Mouse (Mus musculus) heart, embryonic 15.5 days (tissue): ENCODE measurements around the gene Nkx6-2. TPM values are rescaled to one million over a fixed set of nuclear protein-coding genes. Genes with fewer than 3 reads are reported as not detected.

ENCODE experiments used
- ATAC-seq: fragments of 200-750 bp; cut with Nextera tagmentation; replicated peaks from 2 replicates; pipeline ENCODE4 v1.8.0; 2017; ENCODE audit warnings: low read depth, moderate TSS enrichment; ENCODE audit not compliant: insufficient number of reproducible peaks, insufficient read depth, low FRiP score
- H3K27ac ChIP-seq: fragments of 300-500 bp; sonication (generic); 2 replicates; pipeline ENCODE4 v1.5.1; 2015; ENCODE audit warnings: mild to moderate bottlenecking, inconsistent platforms
- H3K27me3 ChIP-seq: fragments of 300-500 bp; sonication (generic); 2 replicates; pipeline ENCODE4 v1.6.1; 2015; ENCODE audit warnings: inconsistent platforms
- H3K36me3 ChIP-seq: fragments of 300-500 bp; sonication (generic); 2 replicates; pipeline ENCODE4 v1.6.1; 2015; ENCODE audit warnings: mild to moderate bottlenecking, inconsistent platforms
- H3K4me1 ChIP-seq: fragments of 300-500 bp; sonication (generic); replicated peaks from 2 replicates; pipeline ENCODE4 v1.6.1; 2015; ENCODE audit warnings: inconsistent platforms
- H3K4me2 ChIP-seq: fragments of 300-500 bp; sonication (generic); 2 replicates; pipeline ENCODE4 v1.6.1; 2015; ENCODE audit warnings: inconsistent platforms, mild to moderate bottlenecking, moderate library complexity
- H3K4me3 ChIP-seq: fragments of 300-500 bp; sonication (generic); 2 replicates; pipeline ENCODE4 v1.5.1; 2015; ENCODE audit warnings: mild to moderate bottlenecking, inconsistent platforms
- H3K9ac ChIP-seq: fragments of 300-500 bp; sonication (generic); 2 replicates; pipeline ENCODE4 v1.6.1; 2015; ENCODE audit warnings: mild to moderate bottlenecking, inconsistent platforms
- H3K9me3 ChIP-seq: fragments of 300-500 bp; sonication (generic); replicated peaks from 2 replicates; pipeline ENCODE4 v1.6.1; 2016; ENCODE audit warnings: inconsistent platforms
- WGBS: fragments of 180-500 bp; shearing (Covaris S2); methylation state at CpG from one replicate; pipeline ENCODE4 v1.1.7; 2015; ENCODE audit warnings: mixed read lengths; 5-methylcytosine and 5-hydroxymethylcytosine counted together
- polyA plus RNA-seq: library from polyadenylated mRNA; unstranded; fragments of >200 nt; fragmentation: Nextera tagmentation; extraction: Ambion mirVana; gene quantifications from 2 replicates; pipeline ENCODE4 v1.2.1, GENCODE M21; 2015

Nkx6-2 gene
- polyA plus RNA-seq, 1 experiment from 2014 or later = 0.16 TPM

DNA sequence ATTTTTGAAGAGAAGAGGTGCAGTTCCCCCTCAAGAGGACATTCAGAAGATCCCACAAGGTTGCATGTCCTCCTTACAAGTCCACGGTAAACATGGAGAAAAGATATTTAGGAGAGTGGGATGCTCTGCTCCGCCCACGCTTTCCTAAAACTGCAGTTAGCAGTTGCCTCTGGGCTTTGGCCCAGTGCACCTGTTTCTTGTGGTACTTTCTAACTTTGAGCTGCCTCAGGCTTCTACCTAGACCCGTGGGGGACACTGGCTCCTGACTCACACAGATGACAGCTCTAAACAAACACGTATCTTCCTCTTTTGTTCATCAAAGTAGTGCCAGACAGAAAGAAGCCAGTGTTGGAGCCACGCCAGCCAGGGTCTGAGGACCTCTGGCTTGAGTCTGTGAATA lies 16.6 kb downstream of the Nkx6-2 start:
- Histone ChIP-seq H3K9me3 (no peaks in the 10 kb centered on the region), H3K27me3 (no peaks in the 10 kb centered on the region), H3K4me2 (no peak overlapping the region), H3K4me3 (no peak overlapping the region), H3K4me1 (peaks cover 21% of the 10 kb centered on the region), H3K27ac (no peak overlapping the region), H3K36me3 (peaks cover 42% of the 10 kb centered on the region), H3K9ac (no peak overlapping the region)
- 71% methylated on average over 6 of the region's 6 CpGs for WGBS
- ATAC-seq = no peak

DNA sequence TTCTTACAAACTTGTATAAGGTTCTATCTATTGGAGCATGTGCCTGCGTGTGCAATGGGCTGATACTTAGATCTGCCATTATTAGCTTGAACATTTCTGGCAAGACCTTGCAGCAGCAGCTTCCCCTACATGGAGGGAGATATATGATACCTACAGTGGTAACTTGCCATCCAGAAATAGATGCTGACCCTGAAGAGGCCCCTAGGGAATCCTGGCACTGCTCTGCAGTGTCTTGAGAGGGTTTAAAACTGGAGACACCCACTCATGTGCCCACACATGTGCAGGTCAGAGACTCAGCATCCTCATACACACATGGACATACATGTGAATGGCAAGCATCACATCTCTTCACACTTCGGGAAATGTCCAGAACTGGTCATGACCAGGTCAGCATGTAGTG lies 18.4 kb downstream of the Nkx6-2 start:
- no peak overlapping the region for H3K4me3 ChIP-seq
- H3K27me3 ChIP-seq = no peaks in the 10 kb centered on the region
- 70% methylated on average over 2 of the region's 2 CpGs for WGBS
- ATAC-seq = peak; percentile 33; the same call in 1 of the 2 replicates
- no peak overlapping the region for H3K9ac ChIP-seq
- no peaks in the 10 kb centered on the region for H3K9me3 ChIP-seq
- peaks cover 56% of the 10 kb centered on the region for H3K36me3 ChIP-seq
- H3K27ac ChIP-seq = no peak overlapping the region
- peaks cover 21% of the 10 kb centered on the region for H3K4me1 ChIP-seq
- no peak overlapping the region; the same call in 1 of the 2 replicates for H3K4me2 ChIP-seq

DNA sequence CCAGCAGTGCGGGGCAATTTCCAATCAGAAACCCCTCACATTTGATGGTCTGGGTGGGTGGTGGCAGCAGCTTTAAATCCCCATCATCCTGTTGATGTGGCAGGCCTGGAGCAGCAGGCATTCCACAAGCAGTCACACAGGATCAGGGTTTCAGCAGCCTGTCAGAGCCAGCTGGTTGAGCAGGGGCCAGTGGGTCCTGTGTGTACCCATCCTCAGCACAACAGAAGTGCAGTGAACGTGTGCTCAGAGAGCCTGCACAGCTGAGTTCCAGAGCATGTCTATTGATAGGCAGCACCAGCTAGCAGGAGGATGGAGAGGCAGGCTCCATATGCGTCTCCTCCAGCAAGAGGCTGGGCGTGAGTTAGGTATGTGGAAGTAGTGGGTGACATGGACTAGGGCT lies 19.2 kb downstream of the Nkx6-2 start:
- Histone ChIP-seq H3K4me1 (peaks cover 21% of the 10 kb centered on the region), H3K9me3 (no peaks in the 10 kb centered on the region), H3K4me3 (no peak overlapping the region), H3K27me3 (no peaks in the 10 kb centered on the region), H3K27ac (peak overlapping the region; percentile 29; the same call in 1 of the 2 replicates), H3K9ac (no peak overlapping the region), H3K4me2 (no peak overlapping the region), H3K36me3 (peaks cover 54% of the 10 kb centered on the region)
- no peak for ATAC-seq
- 56% methylated on average over 4 of the region's 4 CpGs for WGBS

GRCm38 (mm10) chr7:139559659-139560058 lies 22.9 kb downstream of the Nkx6-2 start:
- Histone ChIP-seq H3K9me3 (no peaks in the 10 kb centered on the region), H3K4me3 (no peak overlapping the region), H3K36me3 (peaks cover 35% of the 10 kb centered on the region; the same call in 1 of the 2 replicates), H3K27ac (no peak overlapping the region), H3K4me2 (no peak overlapping the region), H3K9ac (no peak overlapping the region), H3K27me3 (no peaks in the 10 kb centered on the region), H3K4me1 (peaks cover 21% of the 10 kb centered on the region)
- WGBS = 92% methylated on average over 10 of the region's 10 CpGs
- no peak for ATAC-seq

DNA sequence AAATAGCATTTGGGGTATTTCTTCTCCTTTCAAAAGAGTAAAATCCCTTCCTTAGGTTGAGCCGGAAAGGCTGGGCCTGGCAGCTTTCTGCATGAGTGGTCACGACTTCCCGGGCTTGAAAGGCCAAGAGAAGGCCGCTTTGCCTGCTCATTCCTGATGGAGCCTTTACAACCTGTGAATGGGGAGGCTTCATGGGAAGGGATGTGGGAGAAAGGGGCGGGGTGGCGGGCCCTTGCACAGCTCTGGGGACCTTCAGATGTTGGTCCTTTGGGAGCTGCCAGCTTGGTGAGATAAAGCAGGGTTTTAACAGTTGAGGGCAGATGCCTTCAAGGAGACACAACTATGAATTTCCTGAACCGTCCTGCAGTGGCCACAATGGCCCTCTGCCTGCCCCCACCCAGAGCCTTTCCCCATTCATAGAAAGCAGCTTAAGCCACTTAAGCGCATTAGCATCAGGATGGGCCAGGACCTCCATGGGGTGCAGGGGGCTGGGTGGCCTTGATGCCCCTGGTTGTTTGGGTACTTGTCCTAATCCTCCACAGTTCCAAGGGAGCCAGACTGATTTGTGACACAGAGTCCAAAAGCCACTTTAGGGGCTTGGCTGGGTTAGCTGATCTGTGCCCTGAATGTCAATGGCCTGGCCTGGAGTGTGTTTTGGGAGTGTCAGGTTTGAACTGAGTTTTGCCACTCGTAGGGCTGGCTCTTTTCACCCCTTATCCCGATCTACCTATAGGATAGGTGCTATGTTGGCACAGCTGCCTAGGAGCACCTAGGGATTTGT lies 25.7 kb downstream of the Nkx6-2 start:
- 61% methylated on average over 10 of the region's 10 CpGs for WGBS
- Histone ChIP-seq H3K9ac (no peak overlapping the region), H3K4me2 (no peak overlapping the region), H3K4me3 (no peak overlapping the region), H3K27me3 (no peaks in the 10 kb centered on the region), H3K27ac (no peak overlapping the region), H3K4me1 (no peaks in the 10 kb centered on the region; the same call in 1 of the 2 replicates), H3K36me3 (peaks cover 24% of the 10 kb centered on the region; the same call in 1 of the 2 replicates), H3K9me3 (no peaks in the 10 kb centered on the region)
- ATAC-seq = no peak

GRCm38 (mm10) chr7:139556331-139556730 lies 26.3 kb downstream of the Nkx6-2 start:
- Histone ChIP-seq H3K4me2 (no peak overlapping the region), H3K9me3 (no peaks in the 10 kb centered on the region), H3K9ac (no peak overlapping the region), H3K27me3 (no peaks in the 10 kb centered on the region), H3K4me1 (no peaks in the 10 kb centered on the region; the same call in 1 of the 2 replicates), H3K36me3 (peaks cover 22% of the 10 kb centered on the region; the same call in 1 of the 2 replicates), H3K27ac (no peak overlapping the region), H3K4me3 (no peak overlapping the region)
- WGBS = 66% methylated on average over 5 of the region's 5 CpGs
- ATAC-seq = no peak

GRCm38 (mm10) chr7:139551519-139551918 lies 31.1 kb downstream of the Nkx6-2 start:
- no peaks in the 10 kb centered on the region; the same call in 1 of the 2 replicates for H3K4me1 ChIP-seq
- WGBS = 84% methylated on average over 2 of the region's 2 CpGs
- no peak overlapping the region for H3K4me2 ChIP-seq
- H3K27ac ChIP-seq = no peak overlapping the region
- H3K9ac ChIP-seq = no peak overlapping the region
- no peaks in the 10 kb centered on the region for H3K36me3 ChIP-seq
- no peak overlapping the region for H3K4me3 ChIP-seq
- no peak for ATAC-seq
- H3K9me3 ChIP-seq = no peaks in the 10 kb centered on the region
- H3K27me3 ChIP-seq = no peaks in the 10 kb centered on the region

DNA sequence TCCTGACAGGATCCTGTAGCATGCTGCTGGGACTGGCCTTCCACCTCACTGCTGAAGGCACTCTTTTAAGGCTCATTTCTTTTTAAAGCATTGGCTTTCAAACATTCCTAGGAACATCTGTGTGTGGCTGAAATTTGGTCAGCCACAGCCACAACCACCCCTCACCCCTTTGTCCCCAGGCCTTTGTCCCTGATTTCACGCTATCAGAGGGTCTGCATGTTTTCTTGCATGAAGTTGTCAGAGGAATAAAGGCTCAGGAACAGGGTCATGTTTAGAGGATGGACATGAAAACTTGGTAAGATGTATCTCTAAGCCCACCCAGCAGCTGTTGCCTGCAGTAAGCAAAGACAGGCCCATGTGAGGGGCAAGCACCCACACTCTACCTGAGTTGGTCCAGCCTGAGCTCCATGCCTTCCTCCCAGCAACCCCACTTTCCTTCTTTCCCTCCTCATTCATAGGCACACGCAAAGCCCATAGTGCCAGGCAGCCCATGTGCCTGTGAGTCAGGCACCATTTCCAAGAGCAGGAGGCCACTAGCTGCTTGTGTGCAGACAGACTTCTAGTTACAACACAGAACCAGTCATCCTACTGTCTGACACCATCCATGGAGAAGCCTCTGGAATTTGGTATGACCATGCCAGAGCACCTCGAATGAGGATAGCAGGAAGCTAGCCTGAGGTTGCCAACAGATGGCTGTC lies 32.4 kb downstream of the Nkx6-2 start:
- H3K9me3 ChIP-seq = no peaks in the 10 kb centered on the region
- 78% methylated on average over 3 of the region's 3 CpGs for WGBS
- H3K4me3 ChIP-seq = no peak overlapping the region

DNA sequence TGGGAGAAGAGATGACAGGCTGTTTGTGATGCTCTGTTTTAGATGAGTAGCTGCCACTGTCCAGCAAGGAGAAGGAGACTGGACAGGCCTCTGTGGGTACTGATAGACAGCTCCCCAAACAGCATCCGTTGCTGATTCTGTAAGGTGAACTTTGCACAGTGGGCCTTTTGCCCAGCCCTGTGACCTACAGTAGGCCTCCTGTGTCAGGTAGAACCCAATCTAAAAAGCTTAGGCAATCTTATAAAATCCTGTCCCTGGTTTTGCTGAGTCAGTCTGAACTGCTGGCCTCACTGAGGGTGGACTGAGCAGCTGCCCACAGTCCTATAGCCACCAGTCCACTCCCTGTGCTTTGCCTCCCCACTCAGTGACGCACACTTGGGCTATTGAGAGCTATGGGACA lies 35.3 kb downstream of the Nkx6-2 start:
- no peak for ATAC-seq
- Histone ChIP-seq H3K9me3 (no peaks in the 10 kb centered on the region), H3K4me2 (no peak overlapping the region), H3K36me3 (no peaks in the 10 kb centered on the region; the same call in 1 of the 2 replicates), H3K27ac (no peak overlapping the region), H3K4me3 (no peak overlapping the region), H3K27me3 (no peaks in the 10 kb centered on the region), H3K9ac (no peak overlapping the region), H3K4me1 (peaks cover 10% of the 10 kb centered on the region)
- 82% methylated on average over 2 of the region's 2 CpGs for WGBS

More for the DNA sequence above, 32.4 kb downstream of the Nkx6-2 start:
- no peak overlapping the region for H3K9ac ChIP-seq
- H3K27me3 ChIP-seq = no peaks in the 10 kb centered on the region
- ATAC-seq = no peak
- peaks cover 4% of the 10 kb centered on the region for H3K4me1 ChIP-seq
- H3K36me3 ChIP-seq = no peaks in the 10 kb centered on the region
- H3K27ac ChIP-seq = no peak overlapping the region
- H3K4me2 ChIP-seq = no peak overlapping the region

DNA sequence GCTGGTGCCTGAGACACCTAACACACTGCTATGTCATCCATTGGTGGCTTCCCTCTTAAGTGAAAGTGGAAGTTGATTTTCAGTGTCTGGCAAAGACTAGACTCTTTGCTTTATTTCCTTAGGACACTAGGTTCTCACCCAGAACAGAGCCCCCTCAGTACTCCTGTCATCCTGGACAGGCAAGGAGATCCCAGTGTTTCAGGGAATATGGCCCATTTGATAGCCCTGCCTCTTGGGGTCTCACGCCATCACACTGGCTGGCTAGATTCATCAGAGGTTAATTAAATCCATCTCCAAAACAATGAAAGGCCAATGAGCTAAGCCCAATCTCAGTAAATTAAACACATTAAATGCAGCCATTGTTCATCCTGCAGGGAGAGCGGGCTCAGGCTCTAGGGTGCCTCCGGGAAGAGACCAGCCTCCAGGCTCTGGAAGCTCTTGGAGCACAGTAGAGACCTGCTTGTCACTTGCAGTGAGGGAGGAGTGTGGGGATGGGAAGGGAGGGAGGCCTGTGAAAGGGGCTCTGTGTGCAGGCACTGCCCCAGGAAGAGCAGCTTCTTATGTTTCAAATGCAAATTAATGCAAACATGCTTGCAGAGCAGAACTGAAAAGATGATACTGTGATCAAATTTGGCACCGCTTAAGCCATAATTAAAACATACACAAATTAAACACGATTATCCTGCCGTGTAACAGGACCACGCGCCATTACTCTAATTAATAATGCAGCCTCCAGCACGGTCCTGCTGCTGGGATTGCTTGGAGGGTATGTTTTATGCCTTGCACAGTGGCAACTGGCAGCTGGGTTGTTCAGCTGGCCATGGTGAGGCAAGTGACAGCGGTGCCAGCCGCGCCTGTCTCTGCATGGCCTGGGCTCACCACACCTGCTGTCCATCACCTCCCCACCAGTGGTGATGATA lies 37.6 kb downstream of the Nkx6-2 start:
- ATAC-seq = no peak
- Histone ChIP-seq H3K4me1 (peaks cover 10% of the 10 kb centered on the region), H3K4me2 (no peak overlapping the region), H3K27me3 (no peaks in the 10 kb centered on the region), H3K27ac (no peak overlapping the region), H3K9ac (no peak overlapping the region), H3K4me3 (no peak overlapping the region), H3K9me3 (no peaks in the 10 kb centered on the region), H3K36me3 (peaks cover 3% of the 10 kb centered on the region; the same call in 1 of the 2 replicates)
- WGBS = 70% methylated on average over 12 of the region's 12 CpGs

DNA sequence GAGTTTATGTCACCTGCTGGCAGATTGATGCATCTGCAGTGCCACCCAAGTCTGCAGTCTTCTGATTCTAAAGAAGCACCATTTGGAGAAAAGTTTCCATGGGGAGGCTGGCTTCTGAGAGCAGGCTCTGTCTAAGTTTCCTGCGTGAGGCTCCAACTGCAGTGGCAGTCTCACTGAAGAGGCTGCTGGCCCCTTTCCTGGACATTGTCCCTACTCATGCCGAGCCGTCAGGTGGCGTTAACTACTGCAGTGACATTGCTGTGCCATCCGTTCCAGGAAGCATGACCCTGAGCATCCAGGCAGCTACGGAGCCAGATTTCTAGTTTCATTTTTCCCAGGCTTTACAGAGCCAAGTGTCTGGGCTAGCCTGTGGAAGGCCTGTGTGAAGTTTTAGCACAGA lies 41.2 kb downstream of the Nkx6-2 start:
- Histone ChIP-seq H3K27ac (no peak overlapping the region), H3K9me3 (no peaks in the 10 kb centered on the region), H3K9ac (no peak overlapping the region), H3K36me3 (peaks cover 19% of the 10 kb centered on the region; the same call in 1 of the 2 replicates), H3K4me2 (no peak overlapping the region), H3K27me3 (no peaks in the 10 kb centered on the region), H3K4me3 (no peak overlapping the region), H3K4me1 (peaks cover 14% of the 10 kb centered on the region)
- WGBS = 77% methylated on average over 6 of the region's 6 CpGs
- no peak for ATAC-seq
